ENCODE assay signal across 8 mouse cellular contexts in the genomic region with DNA sequence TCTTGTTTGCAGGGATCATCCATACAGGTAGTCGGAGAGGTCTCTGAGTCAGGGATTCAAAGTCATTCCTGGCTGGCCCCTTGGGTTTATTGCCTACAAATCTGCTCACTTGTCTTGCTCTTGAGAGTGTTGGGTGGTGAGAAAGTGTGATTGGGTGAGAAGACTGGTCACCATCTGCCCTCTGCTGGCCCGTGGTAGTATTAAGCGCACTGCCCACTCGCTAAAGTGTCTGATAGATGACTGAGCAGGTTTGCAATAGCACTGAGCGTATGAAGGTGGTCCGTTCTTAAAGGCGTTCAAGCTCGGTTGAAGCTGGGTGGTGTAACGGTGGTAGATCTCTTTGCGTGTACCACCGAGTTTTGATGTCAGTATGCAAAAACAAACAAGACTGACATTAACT. TPM values are rescaled to one million over a fixed set of nuclear protein-coding genes. Genes with fewer than 3 reads are reported as not detected.
DNase-seq lines count a peak whose midpoint lies in the region; ATAC-seq and TF ChIP-seq lines count a peak whose summit lies in the region.

No protein-coding gene starts in this region.

- 2% methylated on average over 11 of the region's 11 CpGs for WGBS in forebrain, embryonic 11.5 days
- WGBS in heart, embryonic 16.5 days, result 1% methylated on average over 11 of the region's 11 CpGs
- 1% methylated on average over 11 of the region's 11 CpGs for WGBS in liver, embryonic 13.5 days (ENCODE audit: insufficient replicate concordance)
- WGBS in neural tube, embryonic 12.5 days, result 2% methylated on average over 11 of the region's 11 CpGs
- under 1% methylated on average over 11 of the region's 11 CpGs for WGBS in stomach, postnatal 0 days

- peak overlapping the region; percentile 70 for H3K4me2 ChIP-seq in forebrain, embryonic 11.5 days (ENCODE audit: low read depth, low read length, severe bottlenecking)
- H3K4me2 ChIP-seq in heart, embryonic 16.5 days (ENCODE audit: low read depth, low read length), result peak overlapping the region; percentile 96
- peak overlapping the region; percentile 75 for H3K4me2 ChIP-seq in liver, embryonic 13.5 days
- H3K4me2 ChIP-seq in neural tube, embryonic 12.5 days (replicated peaks), result peak overlapping the region; percentile 71
- H3K4me2 ChIP-seq in stomach, postnatal 0 days (replicated peaks; ENCODE audit: low read depth), result peak overlapping the region; percentile 82

- TF ChIP-seq EP300 in stomach, postnatal 0 days (optimal IDR thresholded peaks at IDR 0.05), result no peak

- H3K4me3 ChIP-seq in forebrain, embryonic 11.5 days (ENCODE audit: low read depth, low read length), result peak overlapping the region; percentile 31
- peak overlapping the region; percentile 58 for H3K4me3 ChIP-seq in heart, embryonic 16.5 days (ENCODE audit: low read length)
- H3K4me3 ChIP-seq in liver, embryonic 13.5 days (replicated peaks), result peak overlapping the region; percentile 57
- peak overlapping the region; percentile 30 for H3K4me3 ChIP-seq in neural tube, embryonic 12.5 days
- H3K4me3 ChIP-seq in stomach, postnatal 0 days (ENCODE audit: low read depth, low read length), result peak overlapping the region; percentile 45

- DNase-seq in CD8-positive naive resting alpha-beta T cell, adult 2 months (ENCODE audit: low read depth in 2 of 2, low spot score in 2 of 2), result peak; percentile 45 to 62
- peak; percentile 67 for DNase-seq in c-Kit-positive CD71-positive TER-119-negative erythroid progenitor cells, embryonic 14.5 days (ENCODE audit: low read depth)
- peak; percentile 88 for DNase-seq in forebrain, embryonic 11.5 days (ENCODE audit: low spot score)
- DNase-seq in kidney, postnatal 25 days, result peak; percentile 88 to 92
- peak; percentile 72 for DNase-seq in liver, embryonic 13.5 days
- DNase-seq in stomach, postnatal 0 days (ENCODE audit: low spot score), result peak; percentile 87

- H3K27ac ChIP-seq in forebrain, embryonic 11.5 days (ENCODE audit: low read depth, low read length), result no peak overlapping the region
- H3K27ac ChIP-seq in heart, embryonic 16.5 days (ENCODE audit: low read length), result no peak overlapping the region
- no peak overlapping the region for H3K27ac ChIP-seq in liver, embryonic 13.5 days
- H3K27ac ChIP-seq in neural tube, embryonic 12.5 days, result no peak overlapping the region
- peak overlapping the region; percentile 73 for H3K27ac ChIP-seq in stomach, postnatal 0 days (replicated peaks)

- H3K9ac ChIP-seq in forebrain, embryonic 11.5 days (ENCODE audit: low read length), result no peak overlapping the region
- H3K9ac ChIP-seq in heart, embryonic 16.5 days (ENCODE audit: low read length), result peak overlapping the region; percentile 68
- no peak overlapping the region for H3K9ac ChIP-seq in liver, embryonic 13.5 days
- peak overlapping the region; percentile 52; the same call in 1 of the 2 replicates for H3K9ac ChIP-seq in neural tube, embryonic 12.5 days
- peak overlapping the region; percentile 53; the same call in 1 of the 2 replicates for H3K9ac ChIP-seq in stomach, postnatal 0 days (ENCODE audit: low read length)

- no peaks in the 10 kb centered on the region for H3K9me3 ChIP-seq in forebrain, embryonic 11.5 days (ENCODE audit: control insufficient read depth, low read length)
- no peaks in the 10 kb centered on the region for H3K9me3 ChIP-seq in heart, embryonic 16.5 days (replicated peaks; ENCODE audit: control insufficient read depth, low read length)
- no peaks in the 10 kb centered on the region for H3K9me3 ChIP-seq in liver, embryonic 13.5 days (replicated peaks)
- no peaks in the 10 kb centered on the region for H3K9me3 ChIP-seq in neural tube, embryonic 12.5 days
- no peaks in the 10 kb centered on the region for H3K9me3 ChIP-seq in stomach, postnatal 0 days (ENCODE audit: control insufficient read depth, low read length)

- peak; percentile 97 for TF ChIP-seq CTCF in stomach, postnatal 0 days (IDR thresholded peaks at IDR 0.05; ENCODE audit: low read depth)

- ATAC-seq in forebrain, embryonic 11.5 days (replicated peaks; ENCODE audit: low FRiP score), result peak; percentile 85
- peak; percentile 83 for ATAC-seq in heart, embryonic 16.5 days (replicated peaks; ENCODE audit: extremely low read depth, insufficient read depth, low FRiP score)
- ATAC-seq in liver, embryonic 13.5 days (ENCODE audit: low read depth), result peak; percentile 80
- peak; percentile 54; the same call in 1 of the 2 replicates for ATAC-seq in neural tube, embryonic 12.5 days (ENCODE audit: low FRiP score, low read depth)
- ATAC-seq in stomach, postnatal 0 days (ENCODE audit: low FRiP score, low TSS enrichment), result peak; percentile 82

- no peaks in the 10 kb centered on the region for H3K4me1 ChIP-seq in forebrain, embryonic 11.5 days (replicated peaks; ENCODE audit: control insufficient read depth, insufficient read depth, low read length)
- 0 out of 2 replicates have a peak, but pooled peaks cover 9% of the 10 kb centered on the region for H3K4me1 ChIP-seq in heart, embryonic 16.5 days (ENCODE audit: control insufficient read depth, insufficient read depth, low read length)
- peaks cover 12% of the 10 kb centered on the region for H3K4me1 ChIP-seq in liver, embryonic 13.5 days (replicated peaks)
- H3K4me1 ChIP-seq in neural tube, embryonic 12.5 days, result peaks cover 7% of the 10 kb centered on the region
- no peaks in the 10 kb centered on the region for H3K4me1 ChIP-seq in stomach, postnatal 0 days (replicated peaks; ENCODE audit: control insufficient read depth, insufficient read depth)

- H3K36me3 ChIP-seq in forebrain, embryonic 11.5 days (ENCODE audit: control insufficient read depth, insufficient read depth, low read length), result no peaks in the 10 kb centered on the region
- H3K36me3 ChIP-seq in heart, embryonic 16.5 days (ENCODE audit: control insufficient read depth, insufficient read depth), result no peaks in the 10 kb centered on the region
- H3K36me3 ChIP-seq in liver, embryonic 13.5 days, result no peaks in the 10 kb centered on the region
- H3K36me3 ChIP-seq in neural tube, embryonic 12.5 days, result no peaks in the 10 kb centered on the region
- no peaks in the 10 kb centered on the region for H3K36me3 ChIP-seq in stomach, postnatal 0 days (ENCODE audit: control insufficient read depth, insufficient read depth, low read length)

- H3K27me3 ChIP-seq in forebrain, embryonic 11.5 days (ENCODE audit: control insufficient read depth, insufficient read depth, low read length), result peaks cover 8% of the 10 kb centered on the region
- no peaks in the 10 kb centered on the region for H3K27me3 ChIP-seq in heart, embryonic 16.5 days (ENCODE audit: control insufficient read depth, insufficient read depth, low read length)
- 0 out of 2 replicates have a peak, but pooled peaks cover 7% of the 10 kb centered on the region for H3K27me3 ChIP-seq in liver, embryonic 13.5 days
- 0 out of 2 replicates have a peak, but pooled peaks cover 9% of the 10 kb centered on the region for H3K27me3 ChIP-seq in neural tube, embryonic 12.5 days (replicated peaks)
- H3K27me3 ChIP-seq in stomach, postnatal 0 days (ENCODE audit: control insufficient read depth, insufficient read depth, low read length), result no peaks in the 10 kb centered on the region; the same call in 1 of the 2 replicates

RNA-seq across cellular contexts. Expression of a gene that starts 6.8 kb away (rescaled TPM):
- 0.20 and 1.1 TPM in 2 replicates for polyA plus RNA-seq in forebrain, embryonic 11.5 days (2014; fragmentation: Nextera tagmentation; extraction: Ambion mirVana)
- polyA plus RNA-seq in heart, embryonic 16.5 days (2015; fragmentation: Nextera tagmentation; extraction: Ambion mirVana), result 0.94 and 1.1 TPM in 2 replicates
- polyA plus RNA-seq in liver, embryonic 13.5 days (2015; fragmentation: Nextera tagmentation; extraction: Ambion mirVana), result 0.55 and 0.80 TPM in 2 replicates
- polyA plus RNA-seq in neural tube, embryonic 12.5 days (2016; fragmentation: Nextera tagmentation; extraction: Ambion mirVana), result 0.43 and 0.47 TPM in 2 replicates
- 19.4 and 22.0 TPM in 2 replicates for polyA plus RNA-seq in stomach, postnatal 0 days (2015; fragmentation: Nextera tagmentation; extraction: Ambion mirVana)

RNA-seq across cellular contexts. Expression of a gene that starts 14.5 kb away (rescaled TPM):
- polyA plus RNA-seq in forebrain, embryonic 11.5 days (2014; fragmentation: Nextera tagmentation; extraction: Ambion mirVana), result 10.0 TPM in 2 replicates
- 6.8 and 7.5 TPM in 2 replicates for polyA plus RNA-seq in heart, embryonic 16.5 days (2015; fragmentation: Nextera tagmentation; extraction: Ambion mirVana)
- 2.0 and 2.1 TPM in 2 replicates for polyA plus RNA-seq in liver, embryonic 13.5 days (2015; fragmentation: Nextera tagmentation; extraction: Ambion mirVana)
- 15.2 and 16.2 TPM in 2 replicates for polyA plus RNA-seq in neural tube, embryonic 12.5 days (2016; fragmentation: Nextera tagmentation; extraction: Ambion mirVana)
- polyA plus RNA-seq in stomach, postnatal 0 days (2015; fragmentation: Nextera tagmentation; extraction: Ambion mirVana), result 4.0 and 4.5 TPM in 2 replicates

RNA-seq across cellular contexts. Expression of a gene that starts 24.8 kb away (rescaled TPM):
- 1.9 and 2.2 TPM in 2 replicates for polyA plus RNA-seq in forebrain, embryonic 11.5 days (2014; fragmentation: Nextera tagmentation; extraction: Ambion mirVana)
- polyA plus RNA-seq in heart, embryonic 16.5 days (2015; fragmentation: Nextera tagmentation; extraction: Ambion mirVana), result 1.5 and 1.7 TPM in 2 replicates
- 0.38 and 0.53 TPM in 2 replicates for polyA plus RNA-seq in liver, embryonic 13.5 days (2015; fragmentation: Nextera tagmentation; extraction: Ambion mirVana)
- 1.9 and 2.2 TPM in 2 replicates for polyA plus RNA-seq in neural tube, embryonic 12.5 days (2016; fragmentation: Nextera tagmentation; extraction: Ambion mirVana)
- 7.2 and 8.5 TPM in 2 replicates for polyA plus RNA-seq in stomach, postnatal 0 days (2015; fragmentation: Nextera tagmentation; extraction: Ambion mirVana)

Comparison
In these comparisons a context has a peak if more than half of its experiments do, and no peak if none do; other contexts are left out.
1. H3K9ac ChIP-seq: peak in heart, embryonic 16.5 days (single experiment), neural tube, embryonic 12.5 days (single experiment) and stomach, postnatal 0 days (single experiment); none in forebrain, embryonic 11.5 days (single experiment) and liver, embryonic 13.5 days (single experiment).
2. Peak in every context shown above with its lines, with median percentiles within 50 percentile points of each other: DNase-seq, ATAC-seq, H3K4me2 ChIP-seq and H3K4me3 ChIP-seq.